Mouse (Mus musculus) testis, postnatal 10 days (tissue): ENCODE data around the gene Ttc9b.
"Not testable (repeated sequence)": the region's sequence is repeated elsewhere in the genome, so short reads cannot be mapped to it uniquely, and the experiment has no call there.

Source experiments
- DNase-seq: peaks from one replicate; pipeline ENCODE4 v3.0.0; 2021; ENCODE audit warnings: low spot score

Ttc9b gene

DNA sequence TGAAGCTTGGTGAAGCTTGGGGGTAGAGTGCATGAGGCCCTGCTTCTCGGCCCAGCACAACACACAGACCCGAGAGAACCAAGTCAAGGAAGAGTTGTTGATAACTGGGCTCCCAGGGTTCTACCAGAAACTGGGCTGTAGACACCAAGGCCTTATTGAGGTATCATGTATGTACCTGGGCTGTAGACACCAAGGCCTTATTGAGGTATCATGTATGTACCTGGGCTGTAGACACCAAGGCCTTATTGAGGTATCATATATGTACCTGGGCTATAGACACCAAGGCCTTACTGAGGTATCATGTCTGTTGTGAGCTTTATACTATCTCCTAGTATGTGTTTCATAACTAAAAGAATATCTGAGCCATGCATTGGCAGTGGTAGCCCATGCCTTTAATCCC lies 18.6 kb upstream of the Ttc9b start:
- not testable (repeated sequence) for DNase-seq

DNA sequence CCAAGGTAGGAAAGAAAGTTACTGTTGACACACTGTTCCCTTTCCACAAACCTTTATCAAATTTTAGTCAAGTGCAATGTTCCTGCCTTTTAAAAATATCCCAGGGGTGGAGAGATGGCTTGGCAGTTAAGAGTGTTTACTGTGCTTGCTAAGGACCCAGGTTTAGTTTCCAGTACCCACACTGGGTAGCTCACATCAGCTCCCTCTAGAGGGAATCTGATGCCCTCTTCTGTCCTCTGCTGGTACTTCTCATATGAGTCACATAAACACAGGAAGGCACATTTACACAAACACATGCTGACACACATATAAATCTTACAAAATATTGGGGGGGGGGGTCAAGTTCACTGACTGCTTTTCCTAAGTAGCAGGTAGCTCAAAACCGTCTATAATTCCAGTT lies 9.2 kb upstream of the Ttc9b start:
- DNase-seq, result no peak

DNA sequence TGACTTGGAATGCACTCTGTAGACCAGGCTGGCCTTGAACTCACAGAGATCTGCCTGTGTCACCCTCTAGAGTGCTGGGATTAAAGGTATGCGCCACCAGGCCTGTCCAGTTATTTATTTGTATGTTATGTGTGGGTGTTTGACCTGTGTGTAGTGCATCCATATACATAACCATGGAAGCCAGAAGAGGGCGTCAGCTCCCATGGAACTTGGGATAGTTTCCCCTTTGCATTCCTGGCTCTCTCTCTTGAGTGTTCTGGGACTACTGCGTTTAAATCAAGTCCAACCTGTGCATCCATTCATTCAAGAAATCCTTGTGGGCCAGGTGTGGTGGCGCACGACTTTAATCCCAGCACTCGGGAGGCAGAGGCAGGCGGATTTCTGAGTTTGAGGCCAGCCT lies 7.2 kb upstream of the Ttc9b start:
- DNase-seq, result no peak

DNA sequence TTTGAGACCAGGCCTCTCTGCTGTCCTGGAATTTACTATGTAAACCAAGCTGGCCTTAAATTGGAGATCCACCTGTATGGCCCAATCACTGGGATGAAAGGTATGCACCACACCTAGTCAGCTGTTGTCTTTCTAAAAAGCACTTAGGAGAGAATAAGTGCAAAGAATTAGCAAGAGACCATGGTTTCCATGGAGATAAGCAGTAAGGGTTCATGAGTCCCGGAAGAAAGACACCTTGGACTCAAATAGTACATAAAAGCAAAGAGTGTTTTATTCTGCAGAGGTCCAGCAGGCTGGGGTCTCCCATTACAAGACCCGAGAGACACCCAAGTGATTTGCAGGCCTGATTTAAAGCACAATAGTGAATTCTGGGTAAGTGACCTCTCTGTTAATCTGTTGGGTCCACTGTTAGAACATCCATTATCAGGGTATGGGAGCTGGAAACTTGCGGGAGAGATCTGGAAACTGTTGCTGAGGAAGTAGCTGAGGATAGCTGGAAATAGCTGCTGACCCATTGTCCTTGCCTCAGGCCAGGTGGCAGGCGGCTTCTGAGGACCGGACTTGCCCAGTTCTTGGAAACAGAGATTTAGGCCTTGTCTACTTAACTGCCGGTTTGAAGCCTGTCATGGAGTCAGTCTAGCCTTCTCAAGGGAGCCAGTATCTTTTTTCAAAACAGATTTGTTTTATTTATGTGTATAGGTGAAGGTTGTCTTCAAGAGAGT lies 6.3 kb upstream of the Ttc9b start:
- no peak for DNase-seq

DNA sequence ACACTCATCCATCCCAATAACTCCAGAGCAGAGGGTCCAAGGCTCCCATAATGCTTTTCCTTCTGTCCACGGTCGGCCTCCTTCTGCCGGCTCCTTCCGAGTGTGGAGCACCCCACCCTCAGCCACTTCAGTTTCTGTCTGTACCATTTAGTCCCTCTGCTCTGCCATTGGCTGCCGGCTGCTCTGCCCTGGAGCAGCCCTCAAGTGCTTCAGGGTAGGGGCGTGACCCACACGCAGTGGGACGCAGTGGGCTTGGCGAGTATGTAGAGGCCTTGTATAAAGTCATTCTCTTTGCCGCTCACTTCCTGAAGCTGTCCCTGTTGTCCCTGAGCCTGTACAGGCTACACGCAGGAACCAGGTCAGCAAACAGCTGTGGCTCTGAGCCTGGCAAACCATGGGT lies 4.0 kb upstream of the Ttc9b start:
- DNase-seq, result no peak

DNA sequence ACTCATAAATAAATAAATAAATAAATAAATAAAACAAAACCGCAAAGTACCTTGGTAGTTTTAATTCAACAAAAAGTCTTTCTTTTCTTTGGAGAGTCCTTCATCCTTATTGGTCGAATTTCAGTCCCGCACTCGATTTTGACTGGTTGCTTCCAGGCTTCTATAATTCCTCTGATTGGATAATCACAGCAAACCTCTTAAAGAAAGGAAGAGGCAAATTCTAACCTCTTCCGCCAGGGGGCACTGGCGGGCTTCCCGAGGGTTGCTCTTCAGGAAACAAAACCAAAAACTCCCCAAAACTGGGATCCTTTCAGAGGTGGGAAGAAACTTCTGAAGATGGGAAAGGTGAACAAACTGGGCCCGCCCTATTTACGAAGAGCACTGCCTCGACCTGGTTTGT lies 2.8 kb upstream of the Ttc9b start:
- peak; percentile 91 for DNase-seq

DNA sequence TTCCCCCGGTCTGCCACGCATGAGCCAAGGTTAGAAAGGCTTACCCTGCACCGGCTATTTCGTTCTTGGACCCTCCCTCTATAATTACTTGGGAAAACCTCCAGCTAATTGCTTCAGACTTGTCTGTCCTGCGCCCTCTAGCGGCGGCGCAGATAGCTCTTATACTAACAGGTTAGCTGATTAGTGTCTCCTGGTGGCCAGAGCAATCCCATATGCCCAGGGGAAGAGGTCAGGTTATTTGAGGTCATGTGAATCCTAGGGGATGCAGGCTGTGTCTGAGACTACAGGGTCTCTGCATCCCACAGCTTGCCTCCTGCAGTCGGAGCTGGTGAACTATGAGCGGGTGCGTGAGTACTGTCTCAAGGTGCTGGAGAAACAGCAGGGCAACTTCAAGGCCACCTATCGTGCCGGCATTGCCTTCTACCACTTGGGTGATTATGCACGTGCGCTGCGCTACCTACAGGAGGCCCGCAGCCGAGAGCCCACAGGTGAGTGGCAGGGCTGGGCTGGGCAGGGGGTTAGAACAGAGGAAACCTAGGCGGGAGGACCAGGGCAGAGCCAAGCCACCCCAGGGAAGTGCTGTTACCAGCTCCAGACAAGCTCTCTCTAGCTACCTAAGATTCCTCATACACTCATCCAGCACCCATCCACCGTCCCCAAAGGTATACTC lies 1.0 kb downstream of the Ttc9b start:
- DNase-seq, result no peak

DNA sequence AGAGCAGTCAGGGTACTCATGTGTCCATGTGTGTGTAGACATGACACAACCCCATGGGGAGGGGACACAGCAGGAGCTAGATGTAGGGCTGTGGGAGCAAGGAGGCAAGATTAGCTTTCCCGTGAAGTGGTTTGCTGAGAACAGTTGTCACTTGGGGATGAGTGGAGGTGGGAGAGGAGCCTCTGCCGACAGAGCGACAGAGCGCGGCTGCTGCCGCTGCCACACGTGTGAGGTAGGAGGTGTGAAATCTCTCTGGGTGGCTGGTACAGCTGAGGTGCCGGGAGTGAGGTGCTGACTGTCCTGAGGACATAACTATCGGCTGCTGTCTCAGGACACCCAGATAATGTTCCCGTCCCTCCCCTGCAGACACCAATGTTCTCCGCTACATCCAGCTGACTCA lies 1.8 kb downstream of the Ttc9b start:
- no peak for DNase-seq

DNA sequence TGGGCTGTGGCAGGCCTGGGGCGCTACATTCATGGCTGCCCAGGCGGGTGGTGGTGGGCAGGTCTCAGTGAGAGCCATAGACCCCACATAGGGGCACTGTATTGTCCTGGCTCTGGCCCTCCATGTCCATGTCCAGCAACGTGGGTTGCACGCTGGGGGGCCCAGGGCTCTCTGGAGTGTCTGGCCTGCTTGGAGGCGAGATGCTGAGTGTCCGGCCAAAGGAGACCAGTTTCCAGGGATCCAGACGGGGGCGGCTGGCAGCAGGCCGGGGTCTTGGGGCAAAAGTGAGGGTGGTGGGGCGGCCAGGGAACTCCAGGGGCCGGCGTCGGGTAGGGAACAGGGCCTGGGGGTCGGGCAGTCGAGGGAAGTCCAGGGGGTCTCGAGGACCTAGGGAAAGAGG lies 2.9 kb downstream of the Ttc9b start:
- DNase-seq, result no peak

DNA sequence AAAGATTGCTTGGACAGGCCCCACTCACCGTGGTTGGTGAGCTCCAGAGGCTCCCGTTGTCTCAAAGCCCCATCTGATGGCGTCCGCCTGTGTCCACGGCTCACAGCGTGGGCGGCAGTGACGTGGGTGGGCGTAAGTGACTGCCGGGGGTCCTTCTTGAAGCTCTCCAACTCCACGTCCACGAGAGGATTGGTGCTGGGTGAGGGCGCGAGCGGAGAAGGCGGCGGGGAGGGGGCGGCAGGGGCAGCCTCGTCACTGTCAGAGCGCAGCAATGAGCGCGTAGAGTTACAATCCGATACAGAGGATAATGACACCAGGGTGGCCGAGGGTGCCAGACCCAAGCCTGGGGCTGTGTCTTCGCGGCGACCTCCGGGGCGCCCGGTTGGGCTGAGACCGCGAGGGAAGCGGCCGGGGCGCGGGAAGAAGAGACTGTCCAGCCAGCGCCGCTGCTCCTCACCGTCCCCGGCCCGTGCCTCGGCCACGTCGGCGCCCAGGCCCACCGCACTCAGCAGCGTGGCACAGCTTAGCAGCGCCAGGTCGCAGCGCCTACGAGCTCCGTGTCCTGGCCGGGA lies 4.2 kb downstream of the Ttc9b start:
- no peak for DNase-seq

DNA sequence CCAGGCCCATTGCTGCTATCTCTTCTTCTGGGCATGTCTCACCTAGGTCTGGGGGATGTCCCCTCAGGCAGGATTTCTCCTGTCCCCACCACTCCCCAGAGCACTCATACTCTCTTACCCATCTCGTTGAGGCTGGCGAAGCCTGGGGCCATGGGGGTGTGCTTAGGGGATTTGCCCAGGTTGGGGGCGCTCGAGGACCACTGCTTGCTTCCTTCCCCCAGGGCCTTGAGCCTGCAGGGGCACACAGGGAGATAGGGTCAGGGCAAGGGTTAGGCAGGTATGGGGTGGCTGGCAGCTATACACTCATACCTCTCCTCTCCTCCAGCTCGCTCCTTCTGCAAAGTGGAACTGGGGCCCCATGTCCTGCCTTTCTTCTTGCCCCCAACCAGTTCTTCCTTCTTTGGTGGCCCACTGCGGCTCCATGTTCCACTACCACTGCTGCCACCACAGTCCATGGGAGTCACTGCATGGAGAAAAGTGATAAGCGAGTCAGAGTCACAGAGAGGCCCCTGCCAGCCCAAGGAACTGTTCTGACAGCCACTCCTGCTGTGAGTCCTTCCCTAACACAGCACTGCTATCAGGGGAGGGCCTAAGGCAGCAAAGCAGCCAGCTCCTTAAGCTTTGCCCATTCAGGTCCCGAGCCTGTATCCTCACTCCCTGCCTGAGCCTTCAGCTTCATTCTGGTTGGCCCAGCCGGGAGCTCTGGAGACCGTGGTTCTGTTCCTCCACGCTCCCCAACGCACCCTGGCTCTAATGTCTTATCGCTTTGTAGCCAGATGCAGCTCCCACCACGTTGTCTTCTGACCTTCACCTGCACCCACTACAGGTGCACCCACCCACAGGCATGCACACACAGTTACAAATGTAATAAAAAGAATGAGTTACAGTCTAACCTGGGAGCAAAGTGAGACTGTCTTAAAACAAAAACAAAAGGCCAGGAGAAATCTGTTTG lies 5.3 kb downstream of the Ttc9b start:
- DNase-seq, result no peak

DNA sequence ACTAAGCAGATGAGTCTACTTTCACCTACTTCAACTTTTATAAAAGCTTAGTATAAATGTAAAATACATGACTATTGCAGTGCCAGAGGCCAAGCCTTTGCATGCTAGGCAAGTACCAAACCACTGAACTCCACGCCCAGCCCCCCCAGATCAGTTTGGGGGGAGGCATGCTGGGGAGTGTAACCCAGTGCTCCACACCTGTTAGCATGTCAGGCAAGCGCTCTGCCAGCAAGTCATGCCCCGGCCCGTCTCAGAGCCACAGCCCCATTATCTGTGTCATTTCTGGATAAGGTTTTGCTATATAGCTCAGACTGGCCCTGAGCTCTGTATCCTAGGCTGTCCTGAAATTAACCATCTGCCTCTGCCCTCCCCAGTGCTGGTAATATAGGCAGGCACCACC lies 8.3 kb downstream of the Ttc9b start:
- DNase-seq, result no peak

DNA sequence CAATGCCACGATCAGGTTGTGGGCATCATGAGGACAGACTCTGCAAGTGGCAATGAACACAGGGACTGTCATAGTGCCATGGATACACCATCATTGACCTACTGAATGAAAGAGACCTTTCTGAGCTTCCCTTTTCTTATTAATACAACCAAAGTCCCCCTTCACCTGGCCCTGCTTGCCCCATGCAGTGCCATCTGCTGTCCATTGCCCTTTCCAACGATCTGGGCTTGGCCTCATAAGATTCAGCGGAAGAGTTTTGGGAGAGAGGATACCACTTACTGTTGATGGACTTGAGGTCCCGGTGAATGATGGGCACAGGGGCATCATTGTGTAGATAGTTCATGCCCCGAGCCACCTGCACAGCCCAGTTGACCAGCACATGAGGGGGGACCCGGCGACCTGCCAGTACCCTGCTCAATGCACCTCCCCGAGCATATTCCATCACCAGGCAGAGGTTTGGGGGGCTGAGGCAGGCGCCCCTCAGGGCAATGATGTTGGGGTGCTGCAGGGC lies 19.4 kb downstream of the Ttc9b start:
- no peak for DNase-seq

DNA sequence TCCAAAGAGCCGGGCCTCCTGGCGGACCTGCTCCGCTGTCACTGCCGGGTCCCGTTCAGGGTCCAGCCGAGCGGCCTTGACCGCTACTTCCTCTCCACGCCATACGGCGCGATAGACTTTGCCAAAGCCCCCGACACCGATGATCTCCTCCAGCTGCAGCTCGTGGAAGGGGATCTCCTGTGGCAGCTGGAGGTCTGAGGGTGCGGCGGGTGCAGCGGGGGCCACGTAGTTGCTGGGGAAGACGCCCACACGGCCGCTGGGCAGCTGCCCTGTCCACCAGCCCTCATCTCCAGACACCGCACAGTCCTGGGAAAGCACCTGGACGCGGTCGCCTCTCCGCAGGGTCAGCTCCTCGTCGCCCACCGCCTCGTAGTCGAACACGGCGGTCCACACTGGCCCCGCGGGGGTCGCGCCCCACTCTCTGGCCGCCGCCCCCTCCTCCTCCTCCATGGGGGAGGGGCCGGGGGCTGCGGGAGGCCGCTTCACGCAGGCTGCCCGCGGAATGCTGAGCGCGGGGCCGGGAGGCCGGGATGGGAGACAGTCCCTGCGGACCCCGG lies 19.9 kb downstream of the Ttc9b start:
- peak; percentile 73 for DNase-seq

DNA sequence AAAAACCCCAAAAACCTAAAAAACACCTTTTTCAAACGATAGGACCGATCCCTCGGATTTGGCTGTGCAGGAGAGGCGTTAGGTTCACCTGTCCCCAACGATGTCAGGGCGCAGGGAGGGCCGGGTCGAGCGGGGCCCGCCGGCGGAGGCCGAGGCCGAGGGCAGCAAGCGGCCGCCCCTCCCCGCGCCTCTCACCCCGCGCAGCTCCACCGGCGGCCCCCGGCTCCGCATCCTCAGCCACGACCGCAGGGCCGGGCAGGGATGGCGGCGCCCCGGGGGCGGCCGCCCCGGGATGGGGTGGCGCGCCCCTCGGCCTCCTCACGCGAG lies 20.4 kb downstream of the Ttc9b start:
- no peak for DNase-seq

DNA sequence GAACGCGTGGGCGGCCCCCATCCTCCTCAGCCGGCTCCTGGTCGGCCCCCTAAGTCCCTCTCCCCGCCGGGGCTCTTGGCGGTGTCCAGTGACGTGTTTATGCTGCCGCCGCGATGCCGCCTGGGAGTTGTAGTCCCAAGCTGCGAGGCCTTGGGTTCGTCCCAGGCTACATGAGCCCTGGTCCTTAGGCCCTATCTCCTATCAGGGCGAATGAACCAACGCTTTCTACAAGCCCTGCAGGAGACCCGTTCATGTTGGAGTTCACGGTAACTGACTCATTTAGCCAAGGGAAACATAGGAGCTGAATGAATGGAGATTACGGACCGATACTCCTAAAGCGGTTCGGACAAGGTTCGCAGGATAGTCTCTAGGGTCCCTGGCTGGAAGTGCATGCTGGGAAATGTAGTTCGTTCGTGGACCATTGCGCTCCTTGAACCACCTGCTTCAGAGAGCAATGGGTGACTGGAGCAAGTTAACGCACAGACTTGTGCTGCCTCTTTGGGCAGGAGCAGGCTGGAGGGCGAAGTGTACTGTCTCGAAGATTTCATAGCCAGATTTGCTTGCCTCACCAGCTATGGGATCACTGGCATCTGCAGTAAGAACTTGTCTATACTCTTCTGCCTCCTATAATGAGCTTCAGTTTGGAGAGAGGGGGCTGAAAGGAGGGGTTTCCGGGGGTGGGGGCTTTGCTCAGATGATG lies 21.0 kb downstream of the Ttc9b start, which contains the start of gene Map3k10:
TSS of gene Map3k10 (minus strand) at position 77 of the 700 bp plus-strand sequence.
- peak; percentile 93 for DNase-seq

DNA sequence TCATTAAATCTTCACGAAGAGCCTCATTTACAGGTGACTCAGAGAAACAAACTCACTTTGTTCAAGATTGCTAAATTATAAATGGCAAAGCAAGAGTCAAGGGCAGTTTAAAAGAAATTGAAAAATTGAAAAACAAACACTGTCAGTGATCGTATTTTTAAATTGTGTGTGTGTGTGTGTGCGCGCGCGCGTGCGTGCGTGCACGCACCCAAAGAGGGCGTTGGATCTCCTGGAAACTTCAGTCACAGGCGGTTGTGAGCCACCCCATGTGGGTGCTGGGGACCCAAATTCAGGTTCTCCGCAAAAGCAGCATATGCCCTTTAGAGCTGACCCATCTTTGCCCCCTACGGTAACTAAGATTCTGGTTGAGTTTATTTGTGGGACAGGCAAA lies 21.5 kb downstream of the Ttc9b start:
- DNase-seq, result no peak

DNA sequence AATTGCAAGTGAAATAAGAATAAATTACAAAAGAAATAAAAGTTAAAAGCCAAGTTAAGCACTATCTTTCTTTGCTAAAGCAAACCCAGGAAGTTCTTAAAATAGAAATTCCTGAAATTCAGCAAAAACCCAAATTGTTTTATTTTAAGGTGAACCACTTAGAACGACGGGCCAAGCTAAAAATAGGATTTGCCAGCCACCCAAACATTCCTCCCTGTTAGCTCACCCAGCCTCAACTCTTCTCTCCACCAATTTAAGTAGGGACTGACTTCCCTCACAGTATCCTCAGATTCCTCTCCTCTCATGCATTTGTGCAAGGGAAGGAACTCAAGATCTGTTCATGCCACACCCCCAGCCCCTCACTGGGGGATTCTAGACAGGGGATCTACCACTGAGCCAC lies 29.5 kb downstream of the Ttc9b start:
- no peak for DNase-seq

DNA sequence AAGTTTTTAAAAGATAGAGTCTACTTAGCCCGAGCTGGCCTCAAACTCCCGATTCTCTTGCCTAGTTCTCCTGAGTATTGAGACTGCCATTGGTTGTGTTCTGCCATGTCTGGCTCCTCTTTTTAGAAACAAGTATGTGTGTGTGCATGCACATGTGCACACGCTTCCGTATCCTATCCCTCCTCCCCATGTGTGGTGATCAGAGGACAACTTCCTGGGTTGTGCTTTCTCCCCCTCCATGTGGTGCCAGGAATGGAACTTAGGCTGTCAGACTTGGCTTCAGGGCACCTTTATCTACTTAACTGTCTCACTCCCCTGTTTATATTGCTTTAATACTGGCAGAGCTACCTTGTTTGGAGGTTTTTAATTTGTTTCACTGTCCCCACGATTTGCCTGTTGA lies 31.5 kb downstream of the Ttc9b start:
- DNase-seq, result no peak

DNA sequence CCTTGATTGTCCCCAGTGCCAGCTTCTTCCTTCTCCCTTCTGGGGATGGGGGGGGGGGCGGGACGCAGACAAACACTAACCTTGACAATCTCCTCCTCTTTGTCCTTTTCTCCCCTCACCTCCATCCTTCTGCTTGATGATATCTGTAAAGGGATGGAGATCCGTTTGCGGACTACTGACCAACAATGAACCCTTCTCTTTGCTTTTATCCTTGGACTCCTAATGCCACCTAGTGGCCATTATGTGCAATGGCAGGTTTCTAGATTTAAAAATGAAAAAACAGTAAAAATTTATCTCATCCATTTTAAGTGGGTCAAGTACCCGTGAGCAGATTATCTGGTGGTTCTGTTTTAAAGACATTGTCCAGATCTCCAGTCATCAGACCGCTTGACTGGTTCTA lies 32.0 kb downstream of the Ttc9b start:
- no peak for DNase-seq

DNA sequence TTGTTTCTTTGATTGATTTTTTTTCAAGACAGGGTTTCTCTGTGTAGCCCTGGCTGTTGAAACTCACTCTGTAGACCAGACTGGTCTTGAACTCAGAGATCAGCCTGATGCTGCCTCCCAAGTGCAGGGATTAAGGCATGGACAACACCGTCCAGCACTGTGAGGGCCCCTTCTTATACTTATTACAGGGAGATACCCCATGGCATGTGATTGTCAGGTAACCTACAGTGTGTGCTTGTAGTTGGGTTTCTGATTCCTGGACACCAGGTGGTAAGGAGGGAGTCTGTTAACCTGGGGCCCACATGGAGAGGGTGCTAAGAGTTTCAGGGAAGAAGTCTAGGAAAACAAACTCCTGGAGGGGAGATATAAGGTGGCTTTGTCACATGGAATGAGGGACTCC lies 33.3 kb downstream of the Ttc9b start:
- DNase-seq, result no peak
